Mouse (Mus musculus): ENCODE results near the gene Triap1. TPM values are rescaled to one million over a fixed set of nuclear protein-coding genes. Genes with fewer than 3 reads are reported as not detected.
"Not testable (repeated sequence)": the region's sequence is repeated elsewhere in the genome, so short reads cannot be mapped to it uniquely, and the experiment has no call there.

The Triap1 gene
- polyA plus RNA-seq, 1 experiment from 2014 or later: 60.0 TPM

DNA sequence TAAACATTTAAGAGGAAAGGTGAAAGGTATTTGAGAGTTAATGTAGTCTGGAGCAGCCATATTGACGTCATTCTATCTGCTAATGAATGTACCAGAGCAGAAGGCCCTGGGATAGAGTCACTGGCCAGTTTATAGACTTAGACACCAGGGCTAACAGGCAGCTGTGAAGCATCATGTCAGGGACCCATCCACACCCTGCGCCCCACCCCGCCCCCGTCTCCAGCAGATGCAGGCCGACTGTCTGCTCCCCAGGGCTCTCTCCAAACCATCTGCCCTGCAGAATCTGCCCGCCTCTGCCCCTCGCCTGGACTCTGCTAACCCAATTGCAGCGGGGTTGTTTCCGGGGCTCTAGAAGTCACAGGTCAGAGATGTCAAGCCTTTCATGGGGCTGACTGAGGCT is 30.7 kb downstream of the Triap1 start:
- 36% methylated on average over 9 of the region's 9 CpGs for WGBS
- Histone ChIP-seq H3K27me3 (ENCODE audit: control insufficient read depth, insufficient read depth, low read length) (no peaks in the 10 kb centered on the region), H3K27ac (ENCODE audit: low read depth, low read length) (peak overlapping the region; percentile 48), H3K4me3 (ENCODE audit: low read depth, low read length) (no peak overlapping the region), H3K36me3 (ENCODE audit: control insufficient read depth, insufficient read depth, low read length) (no peaks in the 10 kb centered on the region), H3K4me2 (replicated peaks; ENCODE audit: low read depth, low read length) (no peak overlapping the region), H3K9ac (ENCODE audit: low read depth, low read length) (no peak overlapping the region), H3K9me3 (ENCODE audit: control insufficient read depth, low read length) (no peaks in the 10 kb centered on the region), H3K4me1 (replicated peaks; ENCODE audit: control insufficient read depth, insufficient read depth, low read length) (no peaks in the 10 kb centered on the region; the same call in 1 of the 2 replicates)
- DNase-seq (ENCODE audit: low spot score): peak; percentile 45
- peak; percentile 53; the same call in 1 of the 2 replicates for ATAC-seq (ENCODE audit: low FRiP score)

DNA sequence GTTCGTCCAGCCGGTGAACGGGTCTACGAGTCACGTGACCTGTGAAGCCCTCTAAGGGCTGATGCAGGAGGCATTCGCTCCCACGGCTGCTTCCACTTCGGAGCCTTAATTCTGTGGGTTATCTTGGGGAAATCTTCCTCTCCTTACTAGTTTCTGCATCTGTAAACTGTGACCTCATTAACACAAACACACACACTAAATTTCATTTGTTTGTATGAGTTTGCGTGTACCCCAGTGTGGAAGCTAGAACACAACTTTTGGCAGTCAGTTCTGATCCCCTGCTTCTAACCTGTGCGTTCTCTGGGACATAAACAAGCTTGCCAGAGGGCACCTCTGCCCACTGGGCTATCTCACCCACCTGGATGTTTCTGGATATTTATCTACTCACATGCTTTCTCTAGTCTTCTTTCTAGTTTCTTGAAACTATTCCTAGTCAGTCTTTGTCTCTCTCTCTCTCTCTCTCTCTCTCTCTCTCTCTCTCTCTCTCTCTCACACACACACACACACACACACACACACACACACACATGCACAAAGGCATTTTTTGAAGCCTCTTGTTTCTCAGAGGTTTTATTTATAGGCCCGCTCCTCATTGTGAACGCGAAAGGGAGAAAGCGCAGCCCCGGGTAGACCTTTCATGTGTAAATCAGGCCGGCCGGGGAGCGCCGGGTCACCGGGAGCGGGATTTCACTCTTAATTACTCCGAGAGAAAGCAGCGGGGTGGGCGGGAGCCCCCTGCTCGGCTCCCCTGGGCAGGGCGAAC is 32.6 kb downstream of the Triap1 start:
- WGBS: 6% methylated on average over 26 of the region's 26 CpGs
- Histone ChIP-seq H3K4me1 (replicated peaks; ENCODE audit: control insufficient read depth, insufficient read depth, low read length) (no peaks in the 10 kb centered on the region; the same call in 1 of the 2 replicates), H3K9ac (ENCODE audit: low read depth, low read length) (peak overlapping the region; percentile 36), H3K9me3 (ENCODE audit: control insufficient read depth, low read length) (no peaks in the 10 kb centered on the region), H3K4me3 (ENCODE audit: low read depth, low read length) (peak overlapping the region; percentile 20; the same call in 1 of the 2 replicates), H3K36me3 (ENCODE audit: control insufficient read depth, insufficient read depth, low read length) (no peaks in the 10 kb centered on the region), H3K27me3 (ENCODE audit: control insufficient read depth, insufficient read depth, low read length) (no peaks in the 10 kb centered on the region), H3K4me2 (replicated peaks; ENCODE audit: low read depth, low read length) (peak overlapping the region; percentile 35), H3K27ac (ENCODE audit: low read depth, low read length) (peak overlapping the region; percentile 86)
- DNase-seq (ENCODE audit: low spot score) (peak; percentile 84), ATAC-seq (ENCODE audit: low FRiP score) (peak; percentile 90)

DNA sequence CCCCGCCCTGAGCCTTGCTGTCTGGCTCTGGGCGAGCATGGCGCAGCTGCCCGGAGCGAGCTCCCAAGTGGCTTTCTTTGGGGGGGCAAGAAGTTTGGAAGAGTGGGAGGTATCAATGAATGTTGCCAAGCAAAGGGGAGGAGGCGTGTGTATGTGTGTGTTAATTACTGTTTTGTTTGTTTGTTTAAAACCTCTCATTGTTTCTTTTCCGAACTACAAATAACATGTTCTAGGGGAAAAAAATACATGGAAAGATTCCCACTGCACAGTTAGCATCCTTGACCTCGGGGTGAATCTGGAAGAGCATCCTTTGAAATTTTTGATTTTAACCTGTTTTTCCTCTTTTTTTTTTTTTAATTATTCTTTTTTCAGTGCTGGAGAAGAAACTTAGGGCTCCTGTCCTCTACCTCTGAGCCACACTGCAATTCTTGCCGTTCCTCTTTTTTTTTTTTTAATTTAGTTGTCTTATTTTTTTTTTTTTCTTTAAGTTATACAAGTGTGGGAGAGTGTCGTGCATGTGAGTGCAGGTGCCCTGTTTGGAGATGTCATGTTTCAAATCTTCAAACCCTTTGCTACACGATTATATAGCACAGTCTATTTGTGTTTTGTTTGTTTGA is 33.3 kb downstream of the Triap1 start:
- peak overlapping the region; percentile 86 for H3K27ac ChIP-seq (ENCODE audit: low read depth, low read length)
- no peaks in the 10 kb centered on the region for H3K9me3 ChIP-seq (ENCODE audit: control insufficient read depth, low read length)
- DNase-seq (ENCODE audit: low spot score) (no peak), ATAC-seq (ENCODE audit: low FRiP score) (no peak)
- peak overlapping the region; percentile 36 for H3K9ac ChIP-seq (ENCODE audit: low read depth, low read length)
- H3K4me2 ChIP-seq (replicated peaks; ENCODE audit: low read depth, low read length): peak overlapping the region; percentile 35
- WGBS: 10% methylated on average over 11 of the region's 11 CpGs
- H3K4me1 ChIP-seq (replicated peaks; ENCODE audit: control insufficient read depth, insufficient read depth, low read length): no peaks in the 10 kb centered on the region; the same call in 1 of the 2 replicates
- no peaks in the 10 kb centered on the region for H3K27me3 ChIP-seq (ENCODE audit: control insufficient read depth, insufficient read depth, low read length)
- no peaks in the 10 kb centered on the region for H3K36me3 ChIP-seq (ENCODE audit: control insufficient read depth, insufficient read depth, low read length)
- H3K4me3 ChIP-seq (ENCODE audit: low read depth, low read length): peak overlapping the region; percentile 20; the same call in 1 of the 2 replicates

DNA sequence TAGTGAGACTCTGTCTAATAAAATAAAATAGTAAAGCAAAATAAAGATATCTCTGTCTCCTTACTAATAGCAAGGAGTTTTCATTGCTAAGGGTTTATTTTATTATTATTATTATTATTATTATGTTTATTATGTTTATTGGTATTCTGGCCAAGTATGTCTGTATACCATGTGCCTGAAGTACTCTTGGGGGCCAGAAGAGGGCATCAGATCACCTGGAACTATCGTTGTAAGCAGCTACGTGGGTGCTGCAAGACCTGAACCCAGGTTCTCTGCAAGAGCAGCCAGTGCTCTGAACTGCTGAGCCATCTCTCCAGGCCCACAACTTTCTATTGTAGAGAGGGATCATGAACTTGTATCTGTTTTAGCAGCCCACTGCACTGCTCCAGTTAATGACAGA is 34.4 kb downstream of the Triap1 start:
- Histone ChIP-seq H3K9ac (ENCODE audit: low read depth, low read length) (no peak overlapping the region), H3K4me3 (ENCODE audit: low read depth, low read length) (no peak overlapping the region), H3K27me3 (ENCODE audit: control insufficient read depth, insufficient read depth, low read length) (no peaks in the 10 kb centered on the region), H3K4me1 (replicated peaks; ENCODE audit: control insufficient read depth, insufficient read depth, low read length) (no peaks in the 10 kb centered on the region; the same call in 1 of the 2 replicates), H3K36me3 (ENCODE audit: control insufficient read depth, insufficient read depth, low read length) (no peaks in the 10 kb centered on the region), H3K27ac (ENCODE audit: low read depth, low read length) (no peak overlapping the region), H3K4me2 (replicated peaks; ENCODE audit: low read depth, low read length) (no peak overlapping the region), H3K9me3 (ENCODE audit: control insufficient read depth, low read length) (no peaks in the 10 kb centered on the region)
- DNase-seq (ENCODE audit: low spot score): no peak
- no peak for ATAC-seq (ENCODE audit: low FRiP score)
- 85% methylated on average over 2 of the region's 2 CpGs for WGBS

DNA sequence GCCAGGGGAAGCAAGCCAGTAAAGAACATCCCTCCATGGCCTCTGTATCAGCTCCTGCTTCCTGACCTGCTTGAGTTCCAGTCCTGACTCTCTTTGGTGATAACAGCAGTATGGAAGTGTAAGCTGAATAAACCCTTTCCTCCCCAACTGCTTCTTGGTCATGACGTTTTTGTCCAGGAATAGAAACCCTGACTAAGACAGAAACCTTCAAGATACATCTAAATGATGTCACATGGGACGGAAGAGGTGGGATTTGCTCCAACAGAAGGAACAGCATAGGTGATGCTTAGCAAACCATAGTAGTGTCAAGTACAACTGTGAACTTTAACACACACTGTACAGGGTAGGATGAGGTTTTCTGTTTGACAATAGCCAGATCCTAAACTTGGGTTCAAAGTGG is 37.9 kb downstream of the Triap1 start:
- ATAC-seq (ENCODE audit: low FRiP score): not testable (repeated sequence)

DNA sequence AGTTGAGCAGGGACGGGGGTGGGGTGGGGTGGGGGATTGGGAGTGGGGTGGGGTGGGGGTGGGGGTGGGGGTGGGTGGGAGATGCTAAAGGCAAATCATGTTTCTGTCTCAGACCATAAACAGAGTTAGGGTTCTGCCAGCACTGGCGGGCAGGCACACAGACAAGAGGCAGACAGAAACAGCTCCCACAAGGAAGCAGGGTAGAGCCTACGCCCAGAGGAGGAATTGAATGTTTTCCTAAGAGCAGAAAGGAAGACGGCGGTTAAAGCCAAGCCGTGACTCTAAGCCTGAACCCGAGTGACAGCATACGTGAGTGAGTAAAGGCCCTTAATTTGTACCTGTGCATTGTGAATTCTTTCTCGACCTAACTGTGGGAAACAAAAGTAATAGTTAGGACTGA is 50.9 kb downstream of the Triap1 start:
- 27% methylated on average over 8 of the region's 9 CpGs for WGBS
- Histone ChIP-seq H3K36me3 (ENCODE audit: control insufficient read depth, insufficient read depth, low read length) (no peaks in the 10 kb centered on the region), H3K27me3 (ENCODE audit: control insufficient read depth, insufficient read depth, low read length) (no peaks in the 10 kb centered on the region), H3K4me2 (replicated peaks; ENCODE audit: low read depth, low read length) (no peak overlapping the region), H3K4me3 (ENCODE audit: low read depth, low read length) (no peak overlapping the region), H3K9me3 (ENCODE audit: control insufficient read depth, low read length) (no peaks in the 10 kb centered on the region), H3K27ac (ENCODE audit: low read depth, low read length) (no peak overlapping the region), H3K4me1 (replicated peaks; ENCODE audit: control insufficient read depth, insufficient read depth, low read length) (peaks cover 10% of the 10 kb centered on the region), H3K9ac (ENCODE audit: low read depth, low read length) (no peak overlapping the region)
- no peak for DNase-seq (ENCODE audit: low spot score)
- ATAC-seq (ENCODE audit: low FRiP score): no peak

More for the DNA sequence above, 37.9 kb downstream of the Triap1 start:
- H3K27me3 ChIP-seq (ENCODE audit: control insufficient read depth, insufficient read depth, low read length); H3K27ac ChIP-seq (ENCODE audit: low read depth, low read length); H3K4me3 ChIP-seq (ENCODE audit: low read depth, low read length); DNase-seq (ENCODE audit: low spot score); H3K9ac ChIP-seq (ENCODE audit: low read depth, low read length); H3K36me3 ChIP-seq (ENCODE audit: control insufficient read depth, insufficient read depth, low read length); H3K4me1 ChIP-seq (replicated peaks; ENCODE audit: control insufficient read depth, insufficient read depth, low read length); H3K4me2 ChIP-seq (replicated peaks; ENCODE audit: low read depth, low read length); H3K9me3 ChIP-seq (ENCODE audit: control insufficient read depth, low read length): not testable (repeated sequence)
- 84% methylated on average over 2 of the region's 2 CpGs for WGBS

DNA sequence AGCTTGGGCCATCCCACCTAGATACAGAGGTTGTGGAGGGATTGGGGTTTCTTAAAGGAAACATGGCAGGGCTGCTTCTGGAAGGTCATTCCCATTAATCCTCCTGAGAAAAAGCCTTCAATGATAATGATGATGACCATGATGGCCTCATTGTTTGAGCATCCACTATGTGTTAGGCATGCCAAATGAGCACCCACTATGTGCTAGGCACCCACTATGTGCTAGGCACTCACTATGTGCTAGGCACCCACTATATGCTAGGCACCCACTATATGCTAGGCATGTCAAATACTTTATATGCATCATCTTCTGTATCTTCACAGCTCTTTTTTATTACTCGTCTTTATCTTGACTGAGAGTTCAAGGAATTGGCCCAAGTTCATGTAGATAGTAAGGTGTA is 51.9 kb downstream of the Triap1 start:
- Histone ChIP-seq H3K27me3 (ENCODE audit: control insufficient read depth, insufficient read depth, low read length) (no peaks in the 10 kb centered on the region), H3K4me3 (ENCODE audit: low read depth, low read length) (no peak overlapping the region), H3K9ac (ENCODE audit: low read depth, low read length) (no peak overlapping the region), H3K9me3 (ENCODE audit: control insufficient read depth, low read length) (no peaks in the 10 kb centered on the region), H3K4me2 (replicated peaks; ENCODE audit: low read depth, low read length) (no peak overlapping the region), H3K27ac (ENCODE audit: low read depth, low read length) (no peak overlapping the region), H3K36me3 (ENCODE audit: control insufficient read depth, insufficient read depth, low read length) (no peaks in the 10 kb centered on the region), H3K4me1 (replicated peaks; ENCODE audit: control insufficient read depth, insufficient read depth, low read length) (peaks cover 13% of the 10 kb centered on the region)
- ATAC-seq (ENCODE audit: low FRiP score) (no peak), DNase-seq (ENCODE audit: low spot score) (no peak)
- 100% methylated on average over 1 of the region's 1 CpGs for WGBS

Measured in hindbrain, embryonic 11.5 days (tissue).